In genomic region chr11:102040138-102040524, GRCm38 (mm10) we compare ENCODE assay signal across 9 mouse cellular contexts. TPM values are rescaled to one million over a fixed set of nuclear protein-coding genes. Genes with fewer than 3 reads are reported as not detected.
DNase-seq lines count a peak whose midpoint lies in the region; ATAC-seq and TF ChIP-seq lines count a peak whose summit lies in the region.
"Had no signal": no experiment of that assay in that cellular context is flagged by ENCODE, and none has a peak within 500 bp of the region (broad histone marks: within the 10 kb centered on the region; RNA-seq: fewer than 3 reads in every experiment).

No protein-coding gene starts in this region.

- no peaks in the 10 kb centered on the region for H3K36me3 ChIP-seq in MEL (ENCODE audit: control insufficient read depth in 1 of 2, insufficient read depth in 2 of 2, low read length in 2 of 2)
- no peaks in the 10 kb centered on the region for H3K36me3 ChIP-seq in forebrain, embryonic 14.5 days (ENCODE audit: control insufficient read depth, insufficient read depth, low read length)
- H3K36me3 ChIP-seq in lung, postnatal 0 days (ENCODE audit: insufficient read depth, low read length), result no peaks in the 10 kb centered on the region

- no peaks in the 10 kb centered on the region for H3K9me3 ChIP-seq in MEL (replicated peaks; ENCODE audit: insufficient read depth, low read length)
- H3K9me3 ChIP-seq in forebrain, embryonic 14.5 days (replicated peaks; ENCODE audit: control insufficient read depth, low read length), result peaks cover 3% of the 10 kb centered on the region
- H3K9me3 ChIP-seq in lung, postnatal 0 days (ENCODE audit: low read length), result no peaks in the 10 kb centered on the region

- no peak for TF ChIP-seq EP300 in MEL (IDR thresholded peaks at IDR 0.05; ENCODE audit: low read depth in 1 of 2, low read length in 2 of 2)
- TF ChIP-seq EP300 in lung, postnatal 0 days (IDR thresholded peaks at IDR 0.05), result peak; percentile 55

- peaks cover 2 to 7% of the 10 kb centered on the region in 2 experiments for H3K27me3 ChIP-seq in MEL (ENCODE audit: control insufficient read depth in 1 of 2, insufficient read depth in 2 of 2, low read length in 2 of 2)
- no peaks in the 10 kb centered on the region for H3K27me3 ChIP-seq in forebrain, embryonic 14.5 days (replicated peaks; ENCODE audit: control insufficient read depth, insufficient read depth, low read length)
- no peaks in the 10 kb centered on the region for H3K27me3 ChIP-seq in lung, postnatal 0 days (replicated peaks; ENCODE audit: insufficient read depth, low read length)

- H3K4me1 ChIP-seq in MEL (ENCODE audit: control insufficient read depth in 1 of 2, insufficient read depth in 2 of 2, low read length in 2 of 2), result 0 out of 4 replicates have a peak, but pooled peaks cover 0 to 4% of the 10 kb centered on the region in 2 experiments
- no peaks in the 10 kb centered on the region for H3K4me1 ChIP-seq in forebrain, embryonic 14.5 days (ENCODE audit: control insufficient read depth, insufficient read depth, low read length)
- no peaks in the 10 kb centered on the region for H3K4me1 ChIP-seq in lung, postnatal 0 days (ENCODE audit: insufficient read depth, low read depth, low read length)

- no peak overlapping the region for H3K27ac ChIP-seq in MEL (ENCODE audit: control insufficient read depth, low read depth, low read length)
- H3K27ac ChIP-seq in forebrain, embryonic 14.5 days (ENCODE audit: low read depth, low read length), result no peak overlapping the region
- no peak overlapping the region for H3K27ac ChIP-seq in lung, postnatal 0 days (ENCODE audit: low read length)

- no peak overlapping the region for H3K9ac ChIP-seq in MEL (ENCODE audit: control insufficient read depth, low read depth, low read length, poor library complexity, severe bottlenecking)
- H3K9ac ChIP-seq in forebrain, embryonic 14.5 days (ENCODE audit: low read length), result no peak overlapping the region
- H3K9ac ChIP-seq in lung, postnatal 0 days (replicated peaks; ENCODE audit: low read depth), result no peak overlapping the region

- H3K79me2 ChIP-seq in MEL (ENCODE audit: control insufficient read depth, insufficient read depth, low read length, poor library complexity), result no peaks in the 10 kb centered on the region

- H3K4me2 ChIP-seq in forebrain, embryonic 14.5 days (ENCODE audit: low read length), result no peak overlapping the region
- no peak overlapping the region for H3K4me2 ChIP-seq in lung, postnatal 0 days (replicated peaks; ENCODE audit: low read depth, low read length)

- no peak overlapping the region for H3K4me3 ChIP-seq in MEL (ENCODE audit: control insufficient read depth in 1 of 2, insufficient read depth in 1 of 2, low read depth in 2 of 2, low read length in 2 of 2)
- no peak overlapping the region for H3K4me3 ChIP-seq in forebrain, embryonic 14.5 days (ENCODE audit: low read depth, low read length)
- H3K4me3 ChIP-seq in lung, postnatal 0 days (ENCODE audit: low read depth, low read length), result no peak overlapping the region
- H3K4me3 ChIP-seq: megakaryocyte, embryonic 14.5 days had no signal

- 0% methylated on average over 9 of the region's 9 CpGs for WGBS in forebrain, embryonic 14.5 days
- under 1% methylated on average over 9 of the region's 9 CpGs for WGBS in lung, postnatal 0 days

- peak; percentile 87 to 93 (median 91) for TF ChIP-seq CTCF in MEL (IDR thresholded peaks at IDR 0.05 in 2 of 3, conservative IDR thresholded peaks at IDR 0.05 in 1 of 3; ENCODE audit: control insufficient read depth in 1 of 3, insufficient read depth in 1 of 3, low read depth in 2 of 3, low read length in 3 of 3, poor library complexity in 1 of 3, severe bottlenecking in 1 of 3)
- TF ChIP-seq CTCF in lung, postnatal 0 days (IDR thresholded peaks at IDR 0.05), result peak; percentile 93

- ATAC-seq in forebrain, embryonic 14.5 days, result peak; percentile 57; the same call in 1 of the 2 replicates
- peak; percentile 98 for ATAC-seq in lung, postnatal 0 days

- peak; percentile 91 for DNase-seq in MEL (ENCODE audit: low read depth, low spot score)
- peak; percentile 65 for DNase-seq in c-Kit-positive CD71-positive TER-119-positive erythroid progenitor cells, embryonic 14.5 days (ENCODE audit: low spot score)
- peak; percentile 86 for DNase-seq in forebrain, embryonic 14.5 days (ENCODE audit: low spot score)
- DNase-seq in heart, postnatal 4 days, result peak; percentile 96
- peak; percentile 55 to 64 for DNase-seq in layer of hippocampus, adult 8-10 months (ENCODE audit: low spot score in 2 of 2)
- DNase-seq in lung, postnatal 0 days (ENCODE audit: low spot score), result peak; percentile 98
- DNase-seq in retina, postnatal 1 day, result peak; percentile 95
- DNase-seq in urinary bladder, postnatal 10 days (ENCODE audit: low spot score), result peak; percentile 59

- TF ChIP-seq POLR2A in MEL (IDR thresholded peaks at IDR 0.05; ENCODE audit: control insufficient read depth in 1 of 2, insufficient read depth in 1 of 2, low read depth in 1 of 2, low read length in 2 of 2, poor library complexity in 1 of 2), result no peak

- TF ChIP-seq RAD21 in MEL (IDR thresholded peaks at IDR 0.05; ENCODE audit: low read depth, low read length), result peak; percentile 64

TF ChIP-seq in MEL, 35 proteins besides CTCF, POLR2A, EP300 and RAD21:
- no peak for TF ChIP-seq MYC (IDR thresholded peaks at IDR 0.05; ENCODE audit: low read depth, low read length)
- peak; percentile 52; the same call in 1 of the 2 replicates for TF ChIP-seq ETS1 (IDR thresholded peaks at IDR 0.05; ENCODE audit: low read depth, low read length)
- TF ChIP-seq SIN3A (IDR thresholded peaks at IDR 0.05; ENCODE audit: low read length), result peak; percentile 82
- TF ChIP-seq ZC3H11A (IDR thresholded peaks at IDR 0.05; ENCODE audit: low read depth, low read length), result peak; percentile 72
- TF ChIP-seq NRF1 (IDR thresholded peaks at IDR 0.05; ENCODE audit: insufficient read depth, low read depth, low read length, poor library complexity, severe bottlenecking), result no peak
- TF ChIP-seq JUND (IDR thresholded peaks at IDR 0.05; ENCODE audit: low read depth, low read length), result 0 out of 2 replicates have a peak, but pooled peaks have one; percentile 47
- peak; percentile 60 for TF ChIP-seq USF1 (IDR thresholded peaks at IDR 0.05; ENCODE audit: low read depth, low read length)
- TF ChIP-seq SMC3 (IDR thresholded peaks at IDR 0.05; ENCODE audit: low read depth, low read length), result peak; percentile 95

RNA-seq across cellular contexts. Expression of gene Cd300lg, which starts 1.2 kb away (rescaled TPM):
- total RNA-seq in MEL (2012; rRNA removed), result 0.08 TPM in 1 of 2 replicates, not detected in the other
- under 1 TPM in 1 of 2 experiments, not detected in 1; 0.26 TPM for polyA plus RNA-seq in MEL (2012; ENCODE audit: insufficient read depth in 1 of 2, insufficient read length in 2 of 2, low read depth in 1 of 2, low replicate concordance in 2 of 2, missing spikeins in 1 of 2)
- polyA plus RNA-seq in forebrain, embryonic 14.5 days (2014; fragmentation: Nextera tagmentation; extraction: Ambion mirVana), result 0.23 TPM in 1 of 2 replicates, not detected in the other
- total RNA-seq in heart, postnatal 4 days (2021), result 10 to 100 TPM; 32.3 to 36.2 TPM
- not detected for total RNA-seq in layer of hippocampus, adult 8-10 months (2022)
- 2.1 and 2.4 TPM in 2 replicates for polyA plus RNA-seq in lung, postnatal 0 days (2015; fragmentation: Nextera tagmentation; extraction: Ambion mirVana)

RNA-seq across cellular contexts. Expression of gene Mpp3, which starts 11.9 kb away (rescaled TPM):
- total RNA-seq in MEL (2012; rRNA removed), result 4.6 and 5.5 TPM in 2 replicates
- 1 to 10 TPM in 1 of 2 experiments, not detected in 1; 7.1 TPM for polyA plus RNA-seq in MEL (2012; ENCODE audit: insufficient read depth in 1 of 2, insufficient read length in 2 of 2, low read depth in 1 of 2, low replicate concordance in 2 of 2, missing spikeins in 1 of 2)
- 34.2 and 39.6 TPM in 2 replicates for polyA plus RNA-seq in forebrain, embryonic 14.5 days (2014; fragmentation: Nextera tagmentation; extraction: Ambion mirVana)
- total RNA-seq in heart, postnatal 4 days (2021), result 1 to 10 TPM; 6.2 to 7.4 TPM
- 100 to 1,000 TPM in 1 of 4 experiments, 10 to 100 TPM in 3; 88.8 to 102 (median 95.8) TPM for total RNA-seq in layer of hippocampus, adult 8-10 months (2022)
- polyA plus RNA-seq in lung, postnatal 0 days (2015; fragmentation: Nextera tagmentation; extraction: Ambion mirVana), result 0.84 and 2.2 TPM in 2 replicates

RNA-seq across cellular contexts. Expression of gene Mpp2, which starts 48.2 kb away (rescaled TPM):
- total RNA-seq in MEL (2012; rRNA removed), result 2.9 and 4.6 TPM in 2 replicates
- 10 to 100 TPM in 1 of 2 experiments, not detected in 1; 16.3 TPM for polyA plus RNA-seq in MEL (2012; ENCODE audit: insufficient read depth in 1 of 2, insufficient read length in 2 of 2, low read depth in 1 of 2, low replicate concordance in 2 of 2, missing spikeins in 1 of 2)
- 15.3 and 16.8 TPM in 2 replicates for polyA plus RNA-seq in forebrain, embryonic 14.5 days (2014; fragmentation: Nextera tagmentation; extraction: Ambion mirVana)
- total RNA-seq in heart, postnatal 4 days (2021), result 1 to 10 TPM; 6.1 to 7.3 TPM
- total RNA-seq in layer of hippocampus, adult 8-10 months (2022), result 100 to 1,000 TPM; 118 to 152 (median 135) TPM
- polyA plus RNA-seq in lung, postnatal 0 days (2015; fragmentation: Nextera tagmentation; extraction: Ambion mirVana), result 3.9 TPM in 2 replicates

RNA-seq across cellular contexts. Expression of gene Dusp3, which starts 53.3 kb away (rescaled TPM):
- 18.4 and 18.7 TPM in 2 replicates for total RNA-seq in MEL (2012; rRNA removed)
- 10 to 100 TPM; 29.8 to 35.5 TPM for polyA plus RNA-seq in MEL (2012; ENCODE audit: insufficient read depth in 1 of 2, insufficient read length in 2 of 2, low read depth in 1 of 2, low replicate concordance in 2 of 2, missing spikeins in 1 of 2)
- polyA plus RNA-seq in forebrain, embryonic 14.5 days (2014; fragmentation: Nextera tagmentation; extraction: Ambion mirVana), result 10.4 and 12.2 TPM in 2 replicates
- 100 to 1,000 TPM; 149 to 162 TPM for total RNA-seq in heart, postnatal 4 days (2021)
- 100 to 1,000 TPM; 151 to 190 (median 164) TPM for total RNA-seq in layer of hippocampus, adult 8-10 months (2022)
- 78.2 and 80.0 TPM in 2 replicates for polyA plus RNA-seq in lung, postnatal 0 days (2015; fragmentation: Nextera tagmentation; extraction: Ambion mirVana)

RNA-seq across cellular contexts. Expression of gene Cfap97d1, which starts 56.1 kb away (rescaled TPM):
- not detected in 2 replicates for total RNA-seq in MEL (2012; rRNA removed)
- polyA plus RNA-seq in MEL (2012; ENCODE audit: insufficient read depth in 1 of 2, insufficient read length in 2 of 2, low read depth in 1 of 2, low replicate concordance in 2 of 2, missing spikeins in 1 of 2), result not detected
- polyA plus RNA-seq in forebrain, embryonic 14.5 days (2014; fragmentation: Nextera tagmentation; extraction: Ambion mirVana), result not detected in 2 replicates
- not detected for total RNA-seq in heart, postnatal 4 days (2021)
- not detected for total RNA-seq in layer of hippocampus, adult 8-10 months (2022)
- polyA plus RNA-seq in lung, postnatal 0 days (2015; fragmentation: Nextera tagmentation; extraction: Ambion mirVana), result 0.20 TPM in 1 of 2 replicates, not detected in the other

Comparison
In these comparisons a context has a peak if more than half of its experiments do, and no peak if none do; other contexts are left out.
1. RNA of gene Cd300lg, which starts 1.2 kb away (total RNA-seq): 32.3 to 36.2 TPM in heart, postnatal 4 days; not detected in layer of hippocampus, adult 8-10 months and 0.08 TPM in MEL; every median in the first group is over 10 times any median in the second.
2. RNA of gene Mpp3, which starts 11.9 kb away (total RNA-seq): 88.8 to 102 TPM in layer of hippocampus, adult 8-10 months; 6.2 to 7.4 TPM in heart, postnatal 4 days and 4.6 to 5.5 TPM in MEL; every median in the first group is over 10 times any median in the second.
3. RNA of gene Mpp2, which starts 48.2 kb away (total RNA-seq): 118 to 152 TPM in layer of hippocampus, adult 8-10 months; 6.1 to 7.3 TPM in heart, postnatal 4 days and 2.9 to 4.6 TPM in MEL; every median in the first group is over 10 times any median in the second.
4. Peak in every context shown above with its lines, with median percentiles within 50 percentile points of each other: DNase-seq.